Mouse (Mus musculus): ENCODE results near the gene Gsn. TPM values are rescaled to one million over a fixed set of nuclear protein-coding genes. Genes with fewer than 3 reads are reported as not detected.

Gene Gsn
- 16.7 and 22.3 TPM in 2 replicates for polyA plus RNA-seq (2015; fragmentation: Nextera tagmentation; extraction: Ambion mirVana)

DNA sequence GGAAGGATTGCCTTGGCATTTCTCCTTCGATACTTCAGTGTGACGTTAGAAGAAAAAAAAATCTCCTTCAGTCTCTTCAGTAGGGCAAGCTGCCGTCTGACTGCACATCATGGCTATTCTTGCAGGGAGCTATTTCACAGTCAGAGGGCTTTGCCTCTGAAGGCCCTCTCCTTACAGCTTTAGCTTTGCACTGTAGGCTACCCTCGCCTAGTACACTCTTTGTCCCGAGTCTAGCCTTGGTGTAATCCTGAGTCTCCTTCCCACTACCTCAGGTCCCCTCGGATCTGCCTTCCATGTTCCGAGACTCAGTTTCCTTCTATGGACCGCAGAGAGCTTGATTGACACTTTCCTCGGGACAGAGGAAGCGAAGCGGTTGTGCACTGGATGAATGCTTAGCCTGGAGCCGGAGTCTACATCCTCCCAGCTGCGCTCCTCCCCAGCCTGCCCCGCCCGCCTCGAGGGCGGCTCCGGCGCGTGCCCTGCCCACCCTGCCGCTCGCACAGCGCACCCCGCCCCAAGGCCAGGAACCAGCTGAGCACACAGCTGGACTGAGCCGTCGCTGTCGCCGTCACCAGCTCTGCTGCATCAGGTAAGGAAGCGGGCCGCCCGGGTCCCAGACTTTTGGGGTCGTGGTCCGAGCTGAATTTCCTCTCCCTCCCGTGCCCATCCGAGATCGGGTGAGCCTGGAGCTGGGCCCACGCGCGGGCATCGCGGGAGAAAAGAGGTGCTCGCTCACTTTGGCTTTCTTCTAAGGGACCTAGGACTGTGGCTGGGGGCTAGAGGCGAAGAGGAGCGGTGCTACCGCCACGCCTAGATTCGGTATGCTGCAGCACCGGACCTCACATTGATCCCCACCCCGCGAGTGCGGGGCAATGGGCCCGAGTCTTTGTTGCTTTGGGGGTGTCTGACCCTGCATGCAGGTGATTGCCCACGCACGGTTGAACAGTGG is at the start of gene Gsn:
Gene Gsn, plus strand, starts transcription at position 496 of the 949 bp plus-strand sequence.
- H3K27me3 ChIP-seq (replicated peaks; ENCODE audit: control insufficient read depth, insufficient read depth, low read length) = peaks cover 7% of the 10 kb centered on the region
- H3K9ac ChIP-seq (replicated peaks; ENCODE audit: low read depth, low read length) = peak within 1 kb of the TSS; percentile 69
- H3K4me2 ChIP-seq (ENCODE audit: low read length) = peak within 1 kb of the TSS; percentile 95
- ATAC-seq = peak; percentile 96
- no peaks in the 10 kb centered on the region for H3K9me3 ChIP-seq (ENCODE audit: control insufficient read depth, low read length)
- H3K36me3 ChIP-seq (ENCODE audit: control insufficient read depth, insufficient read depth) = no peaks in the 10 kb centered on the region
- H3K4me3 ChIP-seq (replicated peaks; ENCODE audit: low read length) = peak within 1 kb of the TSS; percentile 67
- no peak within 1 kb of the TSS for H3K27ac ChIP-seq (ENCODE audit: low read length)
- 4% methylated on average over 48 of the region's 54 CpGs for WGBS
- peaks cover 11% of the 10 kb centered on the region for H3K4me1 ChIP-seq (replicated peaks; ENCODE audit: control insufficient read depth, insufficient read depth, low read length)

DNA sequence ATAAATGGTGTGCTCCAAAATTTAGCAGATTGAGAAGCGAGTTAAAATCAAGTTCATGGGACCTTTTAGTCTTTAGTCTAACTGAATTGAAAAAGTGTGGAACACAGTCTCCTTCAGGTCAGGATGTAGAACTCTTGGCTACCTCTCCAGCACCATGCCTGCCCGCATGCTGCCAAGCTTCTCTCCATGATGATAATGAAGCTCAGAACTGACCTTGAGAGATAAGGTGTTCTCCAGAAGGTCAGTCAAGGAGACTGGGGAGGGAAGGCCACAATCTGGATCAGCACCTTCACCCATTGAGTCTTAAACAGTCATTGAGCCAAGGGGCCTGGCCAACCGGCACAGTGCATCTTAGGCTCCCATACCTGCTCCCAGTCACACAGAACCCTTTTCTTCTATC is 49.4 kb upstream of the Gsn start:
- Histone ChIP-seq H3K4me3 (replicated peaks; ENCODE audit: low read length) (no peak overlapping the region), H3K27ac (ENCODE audit: low read length) (no peak overlapping the region), H3K36me3 (ENCODE audit: control insufficient read depth, insufficient read depth) (no peaks in the 10 kb centered on the region), H3K9me3 (ENCODE audit: control insufficient read depth, low read length) (no peaks in the 10 kb centered on the region), H3K4me2 (ENCODE audit: low read length) (no peak overlapping the region), H3K4me1 (replicated peaks; ENCODE audit: control insufficient read depth, insufficient read depth, low read length) (no peaks in the 10 kb centered on the region), H3K9ac (replicated peaks; ENCODE audit: low read depth, low read length) (no peak overlapping the region), H3K27me3 (replicated peaks; ENCODE audit: control insufficient read depth, insufficient read depth, low read length) (no peaks in the 10 kb centered on the region)
- no peak for ATAC-seq
- 89% methylated on average over 3 of the region's 3 CpGs for WGBS

DNA sequence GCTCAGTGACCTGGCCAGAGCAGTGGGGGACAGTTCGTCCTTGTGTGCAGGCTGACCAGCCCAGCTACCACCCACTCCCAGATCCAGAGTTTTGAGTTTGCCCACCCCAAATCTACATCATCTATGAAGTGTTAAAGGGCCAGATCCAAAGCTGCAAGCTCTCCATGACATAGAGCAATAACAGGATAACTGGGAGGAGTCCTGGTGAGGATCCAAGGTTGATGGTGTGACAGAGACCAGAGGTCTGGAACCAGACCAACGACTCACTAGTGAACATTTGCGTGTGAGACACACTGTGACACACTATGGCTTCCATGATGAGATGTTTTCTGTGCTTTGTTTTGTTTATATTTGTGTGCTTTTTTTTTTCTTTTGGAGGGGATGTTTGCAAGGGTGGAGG is 48.1 kb upstream of the Gsn start:
- no peak for ATAC-seq
- no peak overlapping the region for H3K4me3 ChIP-seq (replicated peaks; ENCODE audit: low read length)
- WGBS = 83% methylated on average over 3 of the region's 3 CpGs

DNA sequence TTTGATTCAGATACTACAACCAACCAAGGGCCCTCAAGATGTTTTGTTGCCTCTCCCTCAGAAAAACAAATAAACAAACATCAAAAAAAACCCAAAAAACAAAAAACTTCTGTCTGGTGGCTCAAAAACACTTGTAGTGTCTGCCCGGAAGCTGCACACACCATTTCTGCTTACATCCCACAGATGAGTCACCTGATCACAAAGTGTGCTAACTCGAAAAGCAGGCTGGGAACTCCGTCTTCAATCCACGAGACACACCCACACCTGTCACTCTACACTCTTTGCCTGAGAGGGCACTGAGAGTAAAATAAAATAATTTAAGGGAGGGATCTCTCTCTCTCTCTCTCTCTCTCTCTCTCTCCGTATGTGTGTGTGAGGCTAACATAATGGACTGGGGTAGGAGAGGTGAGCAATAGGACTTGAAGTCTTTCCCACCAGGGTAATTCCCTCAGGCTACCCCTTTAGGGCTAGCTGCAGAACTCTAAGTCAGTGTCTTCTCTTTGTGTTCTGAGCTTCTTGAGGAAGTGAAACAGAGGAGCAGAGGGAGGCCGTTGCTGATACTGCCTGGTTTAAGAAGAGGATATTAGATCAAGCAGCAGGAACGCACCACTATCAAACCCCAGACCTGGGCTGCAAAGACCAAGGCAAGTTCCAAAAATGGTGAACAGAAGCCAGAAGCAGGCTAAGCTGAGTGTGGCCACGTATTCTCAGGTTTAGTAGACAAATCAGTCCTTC is 47.1 kb upstream of the Gsn start:
- Histone ChIP-seq H3K4me1 (replicated peaks; ENCODE audit: control insufficient read depth, insufficient read depth, low read length) (no peaks in the 10 kb centered on the region), H3K4me2 (ENCODE audit: low read length) (no peak overlapping the region), H3K9me3 (ENCODE audit: control insufficient read depth, low read length) (no peaks in the 10 kb centered on the region), H3K27ac (ENCODE audit: low read length) (no peak overlapping the region), H3K27me3 (replicated peaks; ENCODE audit: control insufficient read depth, insufficient read depth, low read length) (no peaks in the 10 kb centered on the region), H3K9ac (replicated peaks; ENCODE audit: low read depth, low read length) (no peak overlapping the region), H3K36me3 (ENCODE audit: control insufficient read depth, insufficient read depth) (no peaks in the 10 kb centered on the region), H3K4me3 (replicated peaks; ENCODE audit: low read length) (no peak overlapping the region)
- ATAC-seq = no peak
- 74% methylated on average over 8 of the region's 8 CpGs for WGBS

More for the DNA sequence above, 48.1 kb upstream of the Gsn start:
- Histone ChIP-seq H3K27ac (ENCODE audit: low read length) (no peak overlapping the region), H3K36me3 (ENCODE audit: control insufficient read depth, insufficient read depth) (no peaks in the 10 kb centered on the region), H3K27me3 (replicated peaks; ENCODE audit: control insufficient read depth, insufficient read depth, low read length) (no peaks in the 10 kb centered on the region), H3K9me3 (ENCODE audit: control insufficient read depth, low read length) (no peaks in the 10 kb centered on the region), H3K4me2 (ENCODE audit: low read length) (no peak overlapping the region), H3K4me1 (replicated peaks; ENCODE audit: control insufficient read depth, insufficient read depth, low read length) (no peaks in the 10 kb centered on the region), H3K9ac (replicated peaks; ENCODE audit: low read depth, low read length) (no peak overlapping the region)

DNA sequence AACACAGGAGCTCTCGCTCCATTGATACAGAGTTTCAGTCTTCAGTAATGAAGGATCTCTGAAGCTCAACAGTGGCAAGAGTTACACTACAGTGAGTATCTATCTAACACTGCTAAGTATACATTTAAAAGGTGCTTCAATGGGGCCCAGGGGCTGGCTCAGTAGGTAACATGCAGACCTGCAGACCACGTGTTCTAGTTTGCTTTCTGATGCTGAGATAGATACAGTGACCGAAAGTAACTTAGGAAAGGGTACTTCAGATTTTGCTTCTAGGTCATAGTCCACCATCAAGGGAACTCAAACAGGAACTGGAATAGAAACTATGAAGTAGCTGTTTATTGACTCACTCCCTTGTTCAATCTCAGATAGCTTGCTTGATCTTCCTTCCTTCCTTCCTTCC is 44.5 kb upstream of the Gsn start:
- no peak overlapping the region for H3K27ac ChIP-seq (ENCODE audit: low read length)
- no peak overlapping the region for H3K4me2 ChIP-seq (ENCODE audit: low read length)
- H3K4me1 ChIP-seq (replicated peaks; ENCODE audit: control insufficient read depth, insufficient read depth, low read length) = peaks cover 3% of the 10 kb centered on the region; the same call in 1 of the 2 replicates
- 80% methylated on average over 3 of the region's 3 CpGs for WGBS
- no peaks in the 10 kb centered on the region for H3K36me3 ChIP-seq (ENCODE audit: control insufficient read depth, insufficient read depth)
- no peak overlapping the region for H3K4me3 ChIP-seq (replicated peaks; ENCODE audit: low read length)
- H3K9ac ChIP-seq (replicated peaks; ENCODE audit: low read depth, low read length) = no peak overlapping the region
- H3K27me3 ChIP-seq (replicated peaks; ENCODE audit: control insufficient read depth, insufficient read depth, low read length) = no peaks in the 10 kb centered on the region
- ATAC-seq = no peak
- H3K9me3 ChIP-seq (ENCODE audit: control insufficient read depth, low read length) = no peaks in the 10 kb centered on the region

DNA sequence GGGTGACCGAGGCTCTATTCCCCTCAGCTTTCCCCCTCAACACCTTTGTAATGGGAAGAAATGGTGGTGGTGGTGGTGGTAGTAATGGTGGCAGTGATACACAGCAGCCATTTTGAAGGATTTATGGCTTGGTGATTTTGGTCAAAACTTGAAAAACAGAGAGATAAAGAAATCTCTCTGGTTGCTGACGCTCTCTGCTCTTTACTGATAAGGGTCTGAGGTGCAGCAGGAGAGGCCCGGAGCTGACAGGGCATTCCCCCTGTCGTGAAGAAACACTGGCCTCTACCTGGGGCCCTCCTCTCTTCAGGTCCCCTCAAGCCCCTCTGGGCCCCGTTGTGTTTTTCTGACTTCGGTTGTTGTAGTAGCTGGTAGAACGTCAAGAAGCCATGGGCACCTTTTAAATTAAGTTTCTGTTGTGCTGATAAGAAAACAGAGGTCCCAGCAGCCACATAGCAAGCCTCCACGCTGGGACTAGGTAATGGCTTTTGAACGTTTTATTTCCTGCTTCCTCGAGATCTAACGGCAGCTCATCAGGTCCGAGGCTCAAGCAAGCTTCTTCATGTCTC is 42.8 kb upstream of the Gsn start:
- Histone ChIP-seq H3K4me1 (replicated peaks; ENCODE audit: control insufficient read depth, insufficient read depth, low read length) (peaks cover 3% of the 10 kb centered on the region; the same call in 1 of the 2 replicates), H3K9me3 (ENCODE audit: control insufficient read depth, low read length) (no peaks in the 10 kb centered on the region), H3K27me3 (replicated peaks; ENCODE audit: control insufficient read depth, insufficient read depth, low read length) (no peaks in the 10 kb centered on the region), H3K36me3 (ENCODE audit: control insufficient read depth, insufficient read depth) (no peaks in the 10 kb centered on the region), H3K9ac (replicated peaks; ENCODE audit: low read depth, low read length) (no peak overlapping the region), H3K4me2 (ENCODE audit: low read length) (no peak overlapping the region), H3K4me3 (replicated peaks; ENCODE audit: low read length) (no peak overlapping the region), H3K27ac (ENCODE audit: low read length) (no peak overlapping the region)
- 91% methylated on average over 12 of the region's 12 CpGs for WGBS
- no peak for ATAC-seq

DNA sequence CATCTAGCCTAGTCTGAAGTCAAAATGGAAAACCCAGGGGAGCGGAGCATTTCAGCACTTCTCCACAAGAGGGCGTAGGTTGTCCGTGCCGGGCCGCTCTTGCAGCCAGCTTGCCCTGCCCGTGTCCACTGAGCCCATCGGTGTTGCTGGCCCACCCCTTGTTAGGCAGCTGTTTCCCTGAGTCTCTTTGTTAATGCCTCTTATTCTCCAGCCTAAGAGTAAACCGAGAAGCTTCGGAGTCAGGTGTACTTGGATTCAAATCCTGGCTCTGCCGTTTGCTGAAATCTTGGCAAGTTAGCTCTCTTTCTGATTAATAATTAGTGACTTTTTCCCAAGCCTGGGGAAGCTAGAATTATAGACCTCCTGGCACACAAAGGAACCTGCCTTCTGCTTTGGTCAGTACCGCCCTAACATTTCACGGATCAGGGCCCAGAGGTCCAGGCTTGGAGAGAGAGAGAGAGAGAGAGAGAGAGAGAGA is 41.3 kb upstream of the Gsn start:
- Histone ChIP-seq H3K9me3 (ENCODE audit: control insufficient read depth, low read length) (no peaks in the 10 kb centered on the region), H3K36me3 (ENCODE audit: control insufficient read depth, insufficient read depth) (no peaks in the 10 kb centered on the region), H3K4me3 (replicated peaks; ENCODE audit: low read length) (peak overlapping the region; percentile 26), H3K4me1 (replicated peaks; ENCODE audit: control insufficient read depth, insufficient read depth, low read length) (peaks cover 3% of the 10 kb centered on the region; the same call in 1 of the 2 replicates), H3K9ac (replicated peaks; ENCODE audit: low read depth, low read length) (peak overlapping the region; percentile 41; the same call in 1 of the 2 replicates), H3K27ac (ENCODE audit: low read length) (no peak overlapping the region), H3K27me3 (replicated peaks; ENCODE audit: control insufficient read depth, insufficient read depth, low read length) (no peaks in the 10 kb centered on the region), H3K4me2 (ENCODE audit: low read length) (peak overlapping the region; percentile 52)
- WGBS = under 1% methylated on average over 12 of the region's 12 CpGs
- ATAC-seq = peak; percentile 73; the same call in 1 of the 2 replicates

DNA sequence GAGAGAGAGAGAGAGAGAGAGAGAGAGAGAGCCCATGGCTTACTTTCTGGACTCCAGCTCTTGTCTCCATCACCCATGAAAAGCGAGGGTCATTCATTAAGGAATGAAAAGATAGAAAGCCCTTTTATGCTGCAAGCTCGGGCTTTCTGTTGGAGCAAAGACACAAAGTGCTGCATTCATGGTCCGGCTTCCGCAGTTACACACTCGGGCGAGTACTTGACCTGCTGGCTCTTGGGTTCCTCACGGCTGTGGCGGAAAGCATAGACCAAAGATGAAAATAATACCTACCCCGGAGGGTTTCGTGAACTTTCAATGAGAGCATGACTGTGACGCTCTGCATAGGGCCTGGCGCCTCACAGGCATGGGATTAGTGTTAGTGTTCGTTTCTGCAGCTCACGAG is 40.8 kb upstream of the Gsn start:
- no peak overlapping the region for H3K4me2 ChIP-seq (ENCODE audit: low read length)
- WGBS = 9% methylated on average over 14 of the region's 14 CpGs
- H3K4me3 ChIP-seq (replicated peaks; ENCODE audit: low read length) = no peak overlapping the region
- H3K9me3 ChIP-seq (ENCODE audit: control insufficient read depth, low read length) = no peaks in the 10 kb centered on the region
- H3K9ac ChIP-seq (replicated peaks; ENCODE audit: low read depth, low read length) = no peak overlapping the region
- no peaks in the 10 kb centered on the region for H3K27me3 ChIP-seq (replicated peaks; ENCODE audit: control insufficient read depth, insufficient read depth, low read length)
- no peak overlapping the region for H3K27ac ChIP-seq (ENCODE audit: low read length)
- H3K36me3 ChIP-seq (ENCODE audit: control insufficient read depth, insufficient read depth) = no peaks in the 10 kb centered on the region
- ATAC-seq = peak; percentile 50; the same call in 1 of the 2 replicates
- H3K4me1 ChIP-seq (replicated peaks; ENCODE audit: control insufficient read depth, insufficient read depth, low read length) = peaks cover 3% of the 10 kb centered on the region; the same call in 1 of the 2 replicates

DNA sequence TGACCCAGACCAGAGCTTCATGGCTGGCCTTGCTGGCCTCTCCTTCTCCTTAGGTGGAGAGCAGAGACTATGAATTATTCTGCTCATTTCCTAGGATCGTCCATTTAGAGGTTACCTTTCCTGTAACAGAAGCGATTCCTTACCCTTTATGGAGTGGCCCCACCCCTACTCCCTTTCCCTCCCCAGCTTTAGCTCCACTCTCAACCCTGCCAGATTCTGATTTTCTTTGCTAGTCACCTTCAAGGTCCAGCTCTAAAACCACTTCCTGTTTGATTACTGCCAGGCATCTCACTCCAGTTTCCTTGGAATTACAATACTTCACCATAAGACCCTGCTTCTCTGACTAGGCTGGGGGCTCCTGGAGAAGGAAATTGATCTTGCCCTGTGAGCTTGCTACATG is 39.5 kb upstream of the Gsn start:
- WGBS = 88% methylated on average over 2 of the region's 2 CpGs
- Histone ChIP-seq H3K36me3 (ENCODE audit: control insufficient read depth, insufficient read depth) (no peaks in the 10 kb centered on the region), H3K4me2 (ENCODE audit: low read length) (no peak overlapping the region), H3K9me3 (ENCODE audit: control insufficient read depth, low read length) (no peaks in the 10 kb centered on the region), H3K27me3 (replicated peaks; ENCODE audit: control insufficient read depth, insufficient read depth, low read length) (no peaks in the 10 kb centered on the region), H3K27ac (ENCODE audit: low read length) (no peak overlapping the region), H3K9ac (replicated peaks; ENCODE audit: low read depth, low read length) (no peak overlapping the region), H3K4me3 (replicated peaks; ENCODE audit: low read length) (no peak overlapping the region), H3K4me1 (replicated peaks; ENCODE audit: control insufficient read depth, insufficient read depth, low read length) (peaks cover 3% of the 10 kb centered on the region; the same call in 1 of the 2 replicates)
- ATAC-seq = no peak
